Mouse (Mus musculus) cerebellum, postnatal 36 days (tissue): ENCODE measurements around the gene Gmps.

Experiments
- DNase-seq, 2 experiments: peaks; one replicate each; pipeline ENCODE4 v3.0.0; 2021 to 2022; ENCODE audit warnings: mixed read lengths in 2 of 2

Gmps gene

DNA sequence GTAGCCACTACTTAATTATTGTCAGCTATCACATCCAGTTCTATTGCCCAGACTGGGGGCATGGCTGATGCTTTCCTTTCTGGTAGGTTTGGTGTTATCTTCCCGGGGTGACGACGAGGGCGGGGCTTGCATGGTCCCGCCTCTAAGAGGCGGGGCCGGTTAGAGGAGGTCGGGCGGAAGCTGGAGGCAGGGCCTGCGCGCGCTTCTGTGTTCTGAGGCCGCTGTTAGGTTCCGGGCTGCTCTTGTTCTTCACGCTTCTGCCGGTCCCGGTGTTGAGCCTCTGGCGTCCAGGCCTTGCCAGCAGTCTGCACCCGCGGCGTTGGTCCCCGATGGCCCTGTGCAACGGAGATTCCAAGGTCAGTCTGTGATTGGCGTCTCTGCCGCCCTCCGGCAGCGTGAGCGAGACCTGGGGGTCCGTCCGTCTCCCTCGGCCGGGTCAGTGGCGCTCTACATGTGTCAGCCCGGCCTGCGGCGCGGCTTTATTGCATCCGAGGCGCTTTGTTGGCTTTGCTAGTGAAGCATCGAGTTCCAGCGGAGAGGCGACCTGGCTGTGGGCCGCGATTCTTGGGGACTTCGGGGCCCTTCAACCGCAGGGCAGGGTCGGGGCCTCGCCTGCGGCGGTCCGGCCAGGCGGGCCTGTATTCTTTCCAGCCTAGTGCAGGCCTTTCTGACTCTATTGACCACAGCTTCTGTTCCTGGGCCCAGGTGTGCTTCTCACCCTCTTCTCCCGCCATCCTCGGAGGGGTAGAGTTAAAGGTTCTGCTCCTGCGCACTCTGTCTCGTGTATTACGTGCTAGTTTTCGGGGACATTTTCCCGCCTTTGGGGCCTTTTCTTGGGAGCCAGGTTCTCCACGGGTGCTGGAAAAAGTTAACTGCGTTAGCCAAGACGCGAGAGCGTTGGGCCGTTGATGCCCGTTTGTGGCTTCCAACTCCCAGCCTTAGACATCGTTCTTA, at the start of gene Gmps:
Gene Gmps, plus strand, starts transcription at position 152 of the 954 bp plus-strand sequence.
- peak; percentile 89 to 91 for DNase-seq

GRCm38 (mm10) chr3:63928878-63929859, 46.7 kb upstream of the Gmps start, which contains the start of gene E130311K13Rik:
Gene E130311K13Rik (minus strand): TSS chr3:63929472.
- peak; percentile 88 to 89 for DNase-seq

GRCm38 (mm10) chr3:63938928-63939327, 37.0 kb upstream of the Gmps start:
- DNase-seq = no peak

- peak; percentile 6 to 46 for DNase-seq
These were observed 34.6 kb upstream of the Gmps start for GRCm38 (mm10) chr3:63941204-63941850.

GRCm38 (mm10) chr3:63949837-63950236, 26.1 kb upstream of the Gmps start:
- DNase-seq = no peak

- DNase-seq = peak in 1 of 2 experiments; percentile 13
These were observed 12.3 kb upstream of the Gmps start for GRCm38 (mm10) chr3:63963421-63964099.

DNA sequence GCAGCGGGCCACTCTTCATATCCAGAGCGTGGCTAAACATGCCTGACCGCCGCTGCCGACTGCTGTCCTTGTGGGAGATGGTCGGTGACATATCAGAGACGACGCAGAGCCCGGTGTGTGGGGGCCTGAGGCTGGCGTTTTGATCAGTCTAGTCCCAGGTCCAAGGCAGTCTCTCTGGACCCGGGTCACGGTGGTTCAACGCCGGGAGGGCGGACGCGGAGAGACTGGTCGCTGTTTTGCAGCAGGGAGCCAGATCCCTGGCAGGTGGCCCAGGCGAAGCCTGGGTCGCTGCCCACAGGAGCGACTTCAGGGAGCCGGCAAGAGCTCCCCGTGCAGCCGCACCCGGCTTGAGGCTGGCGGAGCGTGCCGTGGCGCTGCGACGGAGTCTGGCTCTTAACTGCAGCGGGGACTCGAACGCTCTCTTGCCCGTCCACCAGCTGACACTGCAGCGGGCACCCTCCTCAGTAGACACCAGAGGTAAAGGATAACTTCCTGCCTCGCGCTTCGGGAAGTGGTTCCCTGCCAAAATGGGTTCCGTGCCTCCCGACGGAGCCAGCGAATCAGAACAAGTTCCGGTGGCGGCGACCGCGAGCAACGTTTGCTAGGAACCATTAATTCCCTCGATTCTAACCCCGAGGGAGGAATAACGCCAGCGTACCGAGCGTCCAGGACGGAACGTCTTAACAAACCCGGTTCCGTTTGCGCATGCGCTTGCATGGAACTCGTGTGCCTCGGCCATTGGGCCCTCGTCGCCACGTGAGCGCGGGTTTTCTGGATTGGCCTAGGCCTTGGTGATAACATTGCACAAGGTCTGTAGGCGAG, 11.6 kb upstream of the Gmps start, which contains the start of gene Slc33a1:
Gene Slc33a1, minus strand, starts transcription at position 669 of the 822 bp plus-strand sequence.
- DNase-seq = peak; percentile 99 to 100

DNA sequence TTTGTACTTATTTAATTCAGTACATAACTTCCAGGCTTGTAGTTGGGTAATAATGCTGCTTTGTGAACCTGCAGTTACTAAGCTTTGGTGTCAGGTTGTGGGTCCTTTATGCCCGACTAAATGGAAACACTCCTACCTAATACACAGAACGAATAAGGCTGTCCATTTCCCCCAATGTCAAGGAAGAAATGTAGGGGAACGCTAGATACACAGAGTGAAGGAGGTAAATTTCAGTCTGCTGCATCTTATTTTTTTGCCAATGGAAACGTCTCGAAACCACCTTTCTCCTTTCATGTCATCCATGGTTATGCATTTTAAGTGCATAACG, 11.0 kb upstream of the Gmps start:
- DNase-seq = no peak

DNA sequence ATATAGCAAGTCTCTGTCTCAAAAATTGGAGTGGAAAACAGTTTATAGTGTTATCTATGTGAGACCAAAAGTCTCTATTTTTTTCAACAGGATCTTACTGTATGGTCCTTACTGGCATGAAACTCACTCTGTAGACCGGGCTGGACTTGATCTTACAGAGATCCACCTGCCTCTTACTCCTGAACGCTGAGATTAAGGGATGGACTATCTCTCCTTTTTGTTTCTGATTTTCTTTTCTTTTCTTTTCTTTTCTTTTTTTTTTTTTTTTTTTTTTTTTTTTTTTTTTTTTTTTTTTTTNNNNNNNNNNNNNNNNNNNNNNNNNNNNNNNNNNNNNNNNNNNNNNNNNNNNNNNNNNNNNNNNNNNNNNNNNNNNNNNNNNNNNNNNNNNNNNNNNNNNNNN, 10.0 kb upstream of the Gmps start:
- DNase-seq = no peak

GRCm38 (mm10) chr3:63977895-63978294, 2.0 kb downstream of the Gmps start:
- DNase-seq = no peak

DNA sequence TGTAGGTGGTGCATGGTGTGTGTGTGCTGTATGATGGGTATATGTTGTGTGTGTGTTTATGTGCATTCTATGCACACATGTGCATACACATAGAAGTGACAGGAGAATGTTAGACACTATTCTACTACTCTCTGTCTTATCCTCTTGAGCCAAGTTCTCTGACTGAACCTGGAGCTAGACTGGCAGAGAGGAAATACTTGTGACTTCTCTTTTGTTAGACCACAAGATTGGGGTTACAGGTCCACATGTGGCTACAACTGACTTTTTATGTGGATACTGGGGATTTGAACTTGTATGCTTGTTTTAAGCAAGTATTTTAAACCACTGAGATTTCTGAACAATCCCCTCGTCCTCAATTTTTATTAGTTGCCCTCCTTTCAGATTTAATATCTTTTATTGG, 10.8 kb downstream of the Gmps start:
- no peak for DNase-seq

- no peak for DNase-seq
These were observed 13.0 kb downstream of the Gmps start for GRCm38 (mm10) chr3:63988722-63989440.

- DNase-seq = no peak
These were observed 45.5 kb downstream of the Gmps start for GRCm38 (mm10) chr3:64021436-64021835.

DNA sequence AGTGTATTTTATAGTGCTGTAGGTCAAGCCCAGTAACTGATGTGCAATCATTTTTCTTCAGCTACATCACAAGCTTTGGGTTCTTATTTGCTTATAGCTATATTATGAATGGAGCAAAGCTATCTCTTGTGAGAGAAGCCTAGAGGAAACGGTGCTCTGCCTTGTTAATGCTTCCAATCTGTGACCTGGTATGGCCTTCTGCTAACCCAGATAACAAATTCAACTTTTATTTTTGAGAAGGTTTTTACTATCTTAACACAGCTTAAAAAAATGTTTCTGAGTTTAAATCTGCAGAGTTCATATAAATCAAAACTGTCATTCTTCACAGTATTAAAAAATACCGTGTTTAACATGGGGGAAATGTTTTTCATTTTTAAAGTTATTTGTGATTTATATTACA, 46.0 kb downstream of the Gmps start:
- no peak for DNase-seq

GRCm38 (mm10) chr3:64029846-64030245, 53.9 kb downstream of the Gmps start:
- DNase-seq = no peak

- DNase-seq = no peak
These were observed 62.4 kb downstream of the Gmps start for GRCm38 (mm10) chr3:64038136-64038841.

- DNase-seq = peak; percentile 87 to 91
These were observed 64.2 kb downstream of the Gmps start for GRCm38 (mm10) chr3:64039818-64040784.
